Comparison of ENCODE assay signal across 9 mouse cellular contexts in genomic region chr7:37893885-37894284, GRCm38 (mm10).
DNase-seq lines count a peak whose midpoint lies in the region; ATAC-seq and TF ChIP-seq lines count a peak whose summit lies in the region.
"Had no signal": no experiment of that assay in that cellular context is flagged by ENCODE, and none has a peak within 500 bp of the region (broad histone marks: within the 10 kb centered on the region; RNA-seq: fewer than 3 reads in every experiment).

No protein-coding gene starts in this region.

- no peak overlapping the region for H3K4me3 ChIP-seq in liver, adult 2 months (ENCODE audit: insufficient read depth, low read depth, low read length)
- H3K4me3 ChIP-seq in liver, embryonic 12.5 days: no peak overlapping the region
- no peak overlapping the region for H3K4me3 ChIP-seq in hindbrain, embryonic 12.5 days
- H3K4me3 ChIP-seq: megakaryocyte, embryonic 14.5 days had no signal

- no peak overlapping the region for H3K9ac ChIP-seq in liver, adult 2 months (ENCODE audit: low read depth, low read length)
- H3K9ac ChIP-seq in liver, embryonic 12.5 days: no peak overlapping the region
- H3K9ac ChIP-seq in hindbrain, embryonic 12.5 days: no peak overlapping the region

- H3K4me1 ChIP-seq in liver, adult 2 months (ENCODE audit: control insufficient read depth, insufficient read depth, low read length): no peaks in the 10 kb centered on the region
- no peaks in the 10 kb centered on the region for H3K4me1 ChIP-seq in liver, embryonic 12.5 days
- H3K4me1 ChIP-seq in hindbrain, embryonic 12.5 days: no peaks in the 10 kb centered on the region
- H3K4me1 ChIP-seq: megakaryocyte, embryonic 14.5 days had no signal

- H3K9me3 ChIP-seq in liver, embryonic 12.5 days (replicated peaks): 0 out of 2 replicates have a peak, but pooled peaks cover 4% of the 10 kb centered on the region
- H3K9me3 ChIP-seq in hindbrain, embryonic 12.5 days (replicated peaks): 0 out of 2 replicates have a peak, but pooled peaks cover 5% of the 10 kb centered on the region

- DNase-seq in embryo, embryonic 10 days (ENCODE audit: low spot score): peak; percentile 49
- no peak for DNase-seq in embryo, embryonic 11 days
- DNase-seq in liver, adult 2 months (ENCODE audit: extremely low read depth, low read depth, low spot score): no peak
- DNase-seq in adrenal gland, postnatal 25 days: peak; percentile 33
- DNase-seq in retina, postnatal 1 day: peak; percentile 48
- DNase-seq in gastrocnemius, adult 18-20 months (ENCODE audit: low spot score): no peak

- WGBS in liver, adult 2 months: 78% methylated on average over 6 of the region's 6 CpGs
- 65% methylated on average over 6 of the region's 6 CpGs for WGBS in liver, embryonic 12.5 days (ENCODE audit: insufficient replicate concordance)
- WGBS in hindbrain, embryonic 12.5 days: 77% methylated on average over 6 of the region's 6 CpGs

- no peaks in the 10 kb centered on the region for H3K36me3 ChIP-seq in liver, adult 2 months (ENCODE audit: control insufficient read depth, insufficient read depth, low read length)
- H3K36me3 ChIP-seq in liver, embryonic 12.5 days: no peaks in the 10 kb centered on the region
- H3K36me3 ChIP-seq in hindbrain, embryonic 12.5 days: no peaks in the 10 kb centered on the region

- ATAC-seq in liver, embryonic 12.5 days: no peak
- ATAC-seq in hindbrain, embryonic 12.5 days (ENCODE audit: low FRiP score): no peak

- TF ChIP-seq POLR2A in liver, adult 2 months (IDR thresholded peaks at IDR 0.05; ENCODE audit: extremely low read depth, insufficient read depth, low read length): no peak

- no peak overlapping the region for H3K4me2 ChIP-seq in liver, embryonic 12.5 days
- no peak overlapping the region for H3K4me2 ChIP-seq in hindbrain, embryonic 12.5 days (replicated peaks)

- H3K79me2 ChIP-seq in liver, adult 2 months (ENCODE audit: control insufficient read depth, insufficient read depth, low read length): no peaks in the 10 kb centered on the region

- H3K27ac ChIP-seq in liver, adult 2 months (replicated peaks; ENCODE audit: insufficient read depth, low read depth, low read length): no peak overlapping the region
- no peak overlapping the region for H3K27ac ChIP-seq in liver, embryonic 12.5 days
- no peak overlapping the region for H3K27ac ChIP-seq in hindbrain, embryonic 12.5 days

- TF ChIP-seq CTCF in liver, adult 2 months (IDR thresholded peaks at IDR 0.05; ENCODE audit: low read depth, low read length): peak; percentile 48; the same call in 1 of the 2 replicates

- no peaks in the 10 kb centered on the region for H3K27me3 ChIP-seq in liver, adult 2 months (ENCODE audit: control insufficient read depth, insufficient read depth, low read length)
- H3K27me3 ChIP-seq in liver, embryonic 12.5 days (replicated peaks): no peaks in the 10 kb centered on the region
- no peaks in the 10 kb centered on the region for H3K27me3 ChIP-seq in hindbrain, embryonic 12.5 days
- H3K27me3 ChIP-seq: megakaryocyte, embryonic 14.5 days had no signal

Comparison
In these comparisons a context has a peak if more than half of its experiments do, and no peak if none do; other contexts are left out.
1. DNase-seq: peak in embryo, embryonic 10 days (single experiment), adrenal gland, postnatal 25 days (single experiment) and retina, postnatal 1 day (single experiment); none in embryo, embryonic 11 days (single experiment), liver, adult 2 months (single experiment) and gastrocnemius, adult 18-20 months (single experiment).